Mouse (Mus musculus): ENCODE results near the gene Dok5. TPM values are rescaled to one million over a fixed set of nuclear protein-coding genes. Genes with fewer than 3 reads are reported as not detected.
A peak's percentile ranks its signal among the peaks of the same experiment; 100 is the strongest.

Gene Dok5
- polyA plus RNA-seq, 1 experiment from 2014 or later, result 0.21 TPM

DNA sequence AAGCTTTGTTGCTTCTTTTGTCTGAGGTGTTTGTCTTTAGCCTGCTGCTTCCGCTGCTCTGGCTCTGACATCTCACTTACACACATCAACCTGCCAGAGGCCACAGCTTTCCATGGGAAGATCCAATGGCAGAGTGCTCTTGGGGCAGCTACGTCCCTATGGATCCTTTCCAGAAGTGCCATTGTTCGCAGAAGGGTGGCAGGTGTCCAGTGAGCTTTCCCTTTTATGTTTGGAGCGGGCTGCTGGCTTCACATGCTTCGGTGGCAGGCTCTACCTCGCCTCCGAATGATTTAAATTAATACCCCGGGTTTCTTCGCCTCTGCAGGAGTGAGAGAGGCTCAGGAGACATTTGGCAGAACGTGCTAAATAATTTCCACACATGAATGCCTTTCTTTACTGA lies 105.3 kb downstream of the Dok5 start:
- H3K9ac ChIP-seq (replicated peaks), result no peak overlapping the region
- no peak for ATAC-seq
- no peaks in the 10 kb centered on the region for H3K27me3 ChIP-seq (ENCODE audit: insufficient read depth, low read length)

DNA sequence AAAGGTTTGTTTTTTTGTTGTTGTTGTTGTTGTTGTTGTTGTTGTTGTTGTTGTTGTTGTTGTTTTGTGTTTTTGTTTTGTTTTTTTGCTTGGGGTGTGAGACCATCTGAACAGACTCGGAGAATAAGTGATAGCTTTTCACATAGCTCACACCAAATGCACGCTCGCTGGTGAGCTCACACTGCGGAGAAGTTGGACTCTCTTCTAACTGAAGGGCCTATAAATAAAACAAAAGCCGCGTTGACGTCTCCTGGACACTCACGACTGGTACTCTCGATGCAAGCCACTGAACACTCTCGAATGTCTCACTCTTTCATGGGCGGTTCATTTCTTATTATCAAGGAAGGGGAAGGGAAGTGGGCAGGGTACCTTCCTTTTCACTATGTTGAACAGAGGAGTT lies 105.8 kb downstream of the Dok5 start:
- DNase-seq (no peak), ATAC-seq (no peak)
- 67% methylated on average over 11 of the region's 11 CpGs for WGBS (ENCODE audit: insufficient replicate concordance)
- no peak overlapping the region for H3K27ac ChIP-seq (ENCODE audit: low read depth)
- no peaks in the 10 kb centered on the region for H3K4me1 ChIP-seq (ENCODE audit: insufficient read depth)
- H3K4me2 ChIP-seq (ENCODE audit: low read depth, low read length), result no peak overlapping the region
- H3K4me3 ChIP-seq (ENCODE audit: low read depth, low read length), result no peak overlapping the region
- H3K27me3 ChIP-seq (ENCODE audit: insufficient read depth, low read length), result no peaks in the 10 kb centered on the region
- no peak overlapping the region for H3K9ac ChIP-seq (replicated peaks)
- no peaks in the 10 kb centered on the region for H3K9me3 ChIP-seq (ENCODE audit: low read length)
- no peak for TF ChIP-seq EP300 (IDR thresholded peaks at IDR 0.05; ENCODE audit: low read depth)
- TF ChIP-seq CTCF (IDR thresholded peaks at IDR 0.05; ENCODE audit: low read depth), result no peak
- no peaks in the 10 kb centered on the region for H3K36me3 ChIP-seq (replicated peaks; ENCODE audit: insufficient read depth, low read length)

More for the DNA sequence above, 105.3 kb downstream of the Dok5 start:
- H3K4me2 ChIP-seq (ENCODE audit: low read depth, low read length), result no peak overlapping the region
- no peak overlapping the region for H3K27ac ChIP-seq (ENCODE audit: low read depth)
- 70% methylated on average over 10 of the region's 10 CpGs for WGBS (ENCODE audit: insufficient replicate concordance)
- H3K36me3 ChIP-seq (replicated peaks; ENCODE audit: insufficient read depth, low read length), result no peaks in the 10 kb centered on the region
- TF ChIP-seq EP300 (IDR thresholded peaks at IDR 0.05; ENCODE audit: low read depth) (no peak), CTCF (IDR thresholded peaks at IDR 0.05; ENCODE audit: low read depth) (no peak)
- H3K9me3 ChIP-seq (ENCODE audit: low read length), result no peaks in the 10 kb centered on the region
- H3K4me3 ChIP-seq (ENCODE audit: low read depth, low read length), result no peak overlapping the region
- DNase-seq, result no peak
- no peaks in the 10 kb centered on the region for H3K4me1 ChIP-seq (ENCODE audit: insufficient read depth)

DNA sequence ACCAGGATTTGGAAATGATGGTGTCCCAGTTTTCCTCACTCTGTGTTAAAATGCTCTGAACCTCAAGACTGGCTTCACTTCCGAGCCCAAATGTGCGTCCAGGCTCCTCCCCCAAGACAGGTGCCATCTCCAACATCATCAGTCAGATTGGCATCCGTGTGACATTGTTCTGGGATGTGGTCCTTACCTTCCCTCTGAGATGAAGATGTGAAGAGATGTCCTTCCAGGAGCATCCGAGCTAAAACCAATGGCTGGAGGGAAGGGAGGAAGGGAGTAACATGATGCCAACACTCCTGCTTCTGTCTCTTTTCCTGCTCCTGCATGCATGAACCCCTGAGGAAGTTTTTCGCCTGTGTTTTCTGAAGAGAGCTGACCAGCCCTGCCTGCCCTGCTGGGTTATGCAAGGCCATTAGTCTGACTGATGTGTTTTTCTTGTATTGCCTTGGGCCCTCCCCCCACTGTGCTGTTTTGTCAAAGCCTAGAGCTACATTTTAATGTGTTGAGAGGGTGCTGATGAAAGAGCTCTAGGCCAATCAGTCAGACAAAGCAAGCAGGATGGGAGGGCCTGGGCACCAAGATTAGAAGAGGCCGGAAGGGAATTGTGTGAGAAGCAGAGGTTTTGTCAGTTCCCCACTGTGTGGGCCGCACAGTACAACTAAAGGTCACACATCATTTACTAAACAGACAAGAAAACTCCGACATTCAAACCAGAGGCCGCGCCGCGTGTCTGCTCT lies 106.4 kb downstream of the Dok5 start:
- Histone ChIP-seq H3K4me2 (ENCODE audit: low read depth, low read length) (no peak overlapping the region), H3K9ac (replicated peaks) (no peak overlapping the region), H3K36me3 (replicated peaks; ENCODE audit: insufficient read depth, low read length) (no peaks in the 10 kb centered on the region), H3K9me3 (ENCODE audit: low read length) (no peaks in the 10 kb centered on the region), H3K27me3 (ENCODE audit: insufficient read depth, low read length) (no peaks in the 10 kb centered on the region), H3K27ac (ENCODE audit: low read depth) (no peak overlapping the region), H3K4me3 (ENCODE audit: low read depth, low read length) (no peak overlapping the region), H3K4me1 (ENCODE audit: insufficient read depth) (no peaks in the 10 kb centered on the region)
- ATAC-seq (peak; percentile 64), DNase-seq (no peak)
- TF ChIP-seq CTCF (IDR thresholded peaks at IDR 0.05; ENCODE audit: low read depth), result no peak
- TF ChIP-seq EP300 (IDR thresholded peaks at IDR 0.05; ENCODE audit: low read depth), result no peak
- 61% methylated on average over 12 of the region's 12 CpGs for WGBS (ENCODE audit: insufficient replicate concordance)

GRCm38 (mm10) chr2:170841441-170841965 lies 109.9 kb downstream of the Dok5 start:
- no peak overlapping the region for H3K4me2 ChIP-seq (ENCODE audit: low read depth, low read length)
- WGBS (ENCODE audit: insufficient replicate concordance), result 72% methylated on average over 13 of the region's 13 CpGs
- no peak overlapping the region for H3K9ac ChIP-seq (replicated peaks)
- no peak for TF ChIP-seq EP300 (IDR thresholded peaks at IDR 0.05; ENCODE audit: low read depth)
- TF ChIP-seq CTCF (IDR thresholded peaks at IDR 0.05; ENCODE audit: low read depth), result no peak
- H3K27me3 ChIP-seq (ENCODE audit: insufficient read depth, low read length), result no peaks in the 10 kb centered on the region
- H3K27ac ChIP-seq (ENCODE audit: low read depth), result no peak overlapping the region
- no peak overlapping the region for H3K4me3 ChIP-seq (ENCODE audit: low read depth, low read length)
- no peaks in the 10 kb centered on the region for H3K36me3 ChIP-seq (replicated peaks; ENCODE audit: insufficient read depth, low read length)
- no peaks in the 10 kb centered on the region for H3K9me3 ChIP-seq (ENCODE audit: low read length)
- no peaks in the 10 kb centered on the region for H3K4me1 ChIP-seq (ENCODE audit: insufficient read depth)
- DNase-seq, result no peak
- ATAC-seq, result no peak

DNA sequence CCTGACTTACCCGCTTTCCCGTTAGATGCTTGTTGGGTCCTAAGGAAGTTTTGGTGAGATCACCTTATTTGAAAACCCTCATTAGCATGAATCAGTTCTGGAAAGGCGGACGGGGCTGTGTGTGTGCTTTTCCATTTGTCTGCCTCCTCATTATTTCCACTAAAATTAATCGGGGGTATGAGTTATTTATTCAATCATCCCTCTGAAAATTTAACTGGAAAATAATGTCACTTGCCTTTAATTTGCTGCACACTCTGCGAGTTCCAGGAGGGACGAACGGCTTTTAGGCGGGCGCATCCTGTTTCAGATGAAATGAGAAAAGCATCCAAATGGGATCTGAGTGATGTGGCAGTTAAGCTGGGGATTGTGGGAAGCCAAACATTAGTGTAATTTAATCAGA lies 113.9 kb downstream of the Dok5 start:
- DNase-seq, result no peak
- H3K4me2 ChIP-seq (ENCODE audit: low read depth, low read length), result no peak overlapping the region
- H3K4me3 ChIP-seq (ENCODE audit: low read depth, low read length), result no peak overlapping the region
- no peaks in the 10 kb centered on the region for H3K27me3 ChIP-seq (ENCODE audit: insufficient read depth, low read length)
- H3K9ac ChIP-seq (replicated peaks), result no peak overlapping the region
- no peak for ATAC-seq
- WGBS (ENCODE audit: insufficient replicate concordance), result 78% methylated on average over 10 of the region's 10 CpGs
- H3K36me3 ChIP-seq (replicated peaks; ENCODE audit: insufficient read depth, low read length), result no peaks in the 10 kb centered on the region
- no peaks in the 10 kb centered on the region for H3K4me1 ChIP-seq (ENCODE audit: insufficient read depth)
- TF ChIP-seq CTCF (IDR thresholded peaks at IDR 0.05; ENCODE audit: low read depth), result no peak
- no peak for TF ChIP-seq EP300 (IDR thresholded peaks at IDR 0.05; ENCODE audit: low read depth)
- no peaks in the 10 kb centered on the region for H3K9me3 ChIP-seq (ENCODE audit: low read length)
- no peak overlapping the region for H3K27ac ChIP-seq (ENCODE audit: low read depth)

DNA sequence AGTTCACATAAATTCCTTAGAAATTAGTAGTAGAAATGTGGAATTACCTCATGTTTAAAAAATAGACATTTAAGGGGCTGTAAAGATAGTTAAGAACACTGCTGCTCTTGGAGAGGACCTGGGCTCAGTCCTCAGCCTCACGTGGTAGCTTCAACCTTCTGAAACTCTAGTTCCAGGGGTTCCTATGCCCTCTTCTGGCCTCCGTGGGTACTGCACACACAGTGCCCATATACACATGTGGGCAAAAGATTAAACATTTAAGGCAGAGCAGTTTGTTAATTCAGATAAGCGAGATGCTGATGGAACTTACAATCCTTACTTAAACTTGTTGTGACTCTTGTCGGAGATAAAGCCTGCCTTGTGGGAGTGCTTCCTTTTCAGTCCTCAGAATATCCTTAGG lies 118.5 kb downstream of the Dok5 start:
- ATAC-seq, result no peak
- WGBS (ENCODE audit: insufficient replicate concordance), result 85% methylated on average over 4 of the region's 4 CpGs
- no peaks in the 10 kb centered on the region for H3K4me1 ChIP-seq (ENCODE audit: insufficient read depth)
- no peak overlapping the region for H3K27ac ChIP-seq (ENCODE audit: low read depth)
- no peak overlapping the region for H3K4me3 ChIP-seq (ENCODE audit: low read depth, low read length)
- H3K9me3 ChIP-seq (ENCODE audit: low read length), result no peaks in the 10 kb centered on the region
- TF ChIP-seq EP300 (IDR thresholded peaks at IDR 0.05; ENCODE audit: low read depth) (no peak), CTCF (IDR thresholded peaks at IDR 0.05; ENCODE audit: low read depth) (no peak)
- H3K9ac ChIP-seq (replicated peaks), result no peak overlapping the region
- no peaks in the 10 kb centered on the region for H3K36me3 ChIP-seq (replicated peaks; ENCODE audit: insufficient read depth, low read length)
- no peak overlapping the region for H3K4me2 ChIP-seq (ENCODE audit: low read depth, low read length)
- no peak for DNase-seq
- H3K27me3 ChIP-seq (ENCODE audit: insufficient read depth, low read length), result no peaks in the 10 kb centered on the region
